Mouse (Mus musculus) T-helper 17 cell (primary cell): Measurements from ENCODE around the gene Serpinb1b.
"Not testable (repeated sequence)": the region's sequence is repeated elsewhere in the genome, so short reads cannot be mapped to it uniquely, and the experiment has no call there.

Experiments
- in situ Hi-C, 2 experiments: fragments of 300-600 bp; cut with MboI, MseI; formaldehyde crosslinking; loops; 1 replicate in 1 of 2; 2 replicates in 1 of 2; pipeline ENCODE4 v1.15.1; 2025; ENCODE audit warnings: high pct_unique_total_duplicates in 2 of 2

Serpinb1b gene

DNA sequence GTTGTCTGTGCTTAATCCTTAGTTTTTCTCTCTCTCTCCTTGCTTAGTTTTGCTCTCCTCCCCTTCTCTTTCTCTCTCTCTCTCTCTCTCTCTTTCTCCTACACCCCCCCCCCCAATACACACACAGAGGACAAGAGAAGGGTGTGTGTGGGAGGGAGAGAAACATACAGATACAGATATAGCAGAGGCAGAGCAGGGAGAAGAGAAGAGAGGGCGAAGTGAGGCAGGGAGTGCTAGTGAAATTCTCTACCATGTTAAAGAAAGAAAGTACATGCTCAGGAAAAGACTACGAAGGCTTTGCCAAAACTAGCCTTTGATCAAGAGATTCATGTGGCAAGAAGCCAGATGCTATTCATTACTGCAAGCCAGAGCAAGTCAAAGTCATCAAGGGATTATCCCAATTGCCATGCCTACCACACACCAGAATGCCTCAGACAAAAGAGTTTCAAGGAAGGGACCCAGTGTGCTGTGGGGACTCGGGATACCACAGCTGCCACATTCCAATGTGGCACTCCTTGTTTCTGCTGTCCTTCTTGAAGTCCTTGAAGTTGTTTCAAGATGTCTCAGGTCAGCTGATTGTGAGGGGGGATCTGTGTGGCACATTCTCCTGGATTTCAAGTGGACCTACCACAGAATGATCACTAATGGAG is at the start of gene Serpinb1b:
Gene Serpinb1b (plus strand): TSS at position 520 of the 650 bp plus-strand sequence.
- in situ Hi-C loops, result loop anchor here (5.0 to 10.0 kb wide), 4 partner anchors 71 to 1627 kb away; no protein-coding TSS in a partner anchor

DNA sequence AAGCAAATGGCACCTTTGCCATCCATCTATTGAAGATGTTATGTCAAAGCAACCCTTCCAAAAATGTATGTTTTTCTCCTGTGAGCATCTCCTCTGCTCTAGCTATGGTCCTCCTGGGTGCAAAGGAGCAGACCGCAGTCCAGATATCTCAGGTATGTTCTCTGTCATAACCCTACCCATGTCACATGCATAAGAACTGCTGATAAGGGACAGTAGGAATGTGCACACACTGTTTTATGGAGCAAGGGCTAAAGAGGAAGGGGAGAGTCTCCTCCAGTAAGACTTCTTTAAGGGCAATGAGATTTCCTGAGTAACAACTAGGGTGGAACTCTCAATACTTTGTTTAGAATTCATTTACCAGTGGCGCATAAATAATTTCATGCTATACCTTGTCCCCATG is 48.9 kb upstream of the Serpinb1b start:
- in situ Hi-C loops, result not testable (repeated sequence)

DNA sequence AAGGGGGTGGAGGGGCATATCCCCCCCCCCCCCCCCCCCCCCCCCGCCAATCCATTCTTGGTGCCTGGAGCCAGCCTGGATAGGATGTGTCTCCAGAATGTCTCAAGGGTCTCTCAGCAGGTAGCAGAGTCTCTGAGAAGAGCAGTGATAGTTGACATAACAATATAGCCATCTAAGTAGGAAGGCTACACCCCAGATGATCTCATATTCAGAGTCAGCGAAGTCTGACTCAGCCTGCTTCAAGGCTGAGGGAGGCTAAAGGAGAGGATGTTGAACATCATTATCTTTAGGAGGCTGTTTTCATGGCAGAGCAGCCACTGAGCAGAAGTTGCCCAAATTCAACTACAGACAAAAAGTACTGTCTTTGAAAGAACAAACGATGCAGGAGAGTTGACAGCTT is 48.1 kb upstream of the Serpinb1b start:
- in situ Hi-C loops, result no loop called here

DNA sequence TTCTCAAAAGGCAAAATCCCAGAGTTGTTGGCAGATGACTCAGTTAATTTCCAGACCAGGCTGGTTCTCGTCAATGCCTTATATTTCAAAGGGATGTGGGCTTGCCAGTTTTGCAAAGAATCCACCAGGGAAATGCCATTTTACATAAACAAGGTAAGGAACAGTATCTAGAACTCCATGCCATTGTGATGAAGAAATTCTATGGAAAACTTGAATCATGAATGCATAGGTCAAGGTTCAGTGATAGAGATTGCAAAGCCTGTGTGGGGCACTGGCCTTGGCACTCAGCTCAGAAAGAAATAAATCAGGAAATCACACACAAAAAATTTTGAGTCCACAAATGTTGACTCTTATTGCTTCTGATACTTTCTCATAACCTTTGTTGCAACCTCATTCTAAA is 42.9 kb upstream of the Serpinb1b start:
- in situ Hi-C loops, result no loop called here

DNA sequence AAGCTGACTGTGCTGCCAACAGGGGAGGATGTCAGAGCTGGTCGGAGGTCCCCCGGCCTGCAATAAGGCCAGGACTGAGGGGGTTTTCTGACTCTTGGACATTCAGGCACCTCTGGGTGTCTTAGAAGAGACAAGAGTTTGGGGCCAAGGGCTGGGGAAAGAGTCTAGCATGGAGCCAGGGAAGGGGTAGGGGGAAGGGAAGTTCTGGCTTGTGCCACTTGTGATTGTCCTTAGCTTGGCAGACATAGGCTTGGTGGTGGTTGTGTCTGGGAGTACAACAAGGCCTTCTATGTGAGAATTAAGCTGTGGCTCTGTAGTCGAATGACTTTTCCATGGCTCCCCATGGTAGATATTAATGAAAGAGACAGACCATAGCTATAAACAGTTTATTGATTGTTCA is 34.8 kb upstream of the Serpinb1b start:
- in situ Hi-C loops, result no loop called here

DNA sequence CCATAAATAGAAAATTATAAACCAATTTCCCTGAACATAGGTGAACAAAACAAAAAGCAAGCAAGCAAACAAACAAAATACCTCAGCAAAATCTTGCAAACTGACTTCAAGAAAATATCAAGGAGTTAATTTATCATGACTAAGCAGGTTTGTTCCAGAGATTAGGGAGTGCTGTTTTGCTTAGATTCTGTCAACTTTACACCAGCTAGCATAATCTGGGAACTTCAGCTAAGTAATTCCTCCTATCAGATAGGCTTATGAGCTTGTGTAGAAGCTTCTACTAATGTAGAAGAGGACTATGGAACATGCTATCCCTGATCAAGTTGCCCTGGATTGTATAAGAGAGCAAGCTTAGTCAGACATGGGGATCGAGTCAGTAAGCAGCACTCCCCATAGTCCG is 31.1 kb upstream of the Serpinb1b start:
- in situ Hi-C loops, result no loop called here

DNA sequence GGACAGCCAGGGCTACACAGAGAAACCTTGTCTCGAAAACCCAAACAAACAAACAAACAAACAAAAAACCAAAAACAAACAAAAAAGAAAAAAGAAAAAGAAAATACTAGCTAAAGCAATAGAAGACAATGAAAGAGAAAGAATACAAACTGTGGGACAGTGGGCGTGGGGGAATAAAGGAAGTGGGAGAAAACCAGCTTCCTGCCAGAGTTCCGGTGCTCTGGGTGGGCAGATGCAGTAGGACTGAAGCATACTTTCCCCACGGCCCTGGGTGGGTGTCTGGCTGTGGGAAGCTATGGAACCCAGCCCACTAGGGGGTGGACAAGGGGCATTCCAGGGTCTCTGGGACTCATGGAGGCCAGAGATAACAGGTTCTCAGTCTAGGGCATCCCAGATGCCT is 30.2 kb upstream of the Serpinb1b start:
- in situ Hi-C loops, result no loop called here

DNA sequence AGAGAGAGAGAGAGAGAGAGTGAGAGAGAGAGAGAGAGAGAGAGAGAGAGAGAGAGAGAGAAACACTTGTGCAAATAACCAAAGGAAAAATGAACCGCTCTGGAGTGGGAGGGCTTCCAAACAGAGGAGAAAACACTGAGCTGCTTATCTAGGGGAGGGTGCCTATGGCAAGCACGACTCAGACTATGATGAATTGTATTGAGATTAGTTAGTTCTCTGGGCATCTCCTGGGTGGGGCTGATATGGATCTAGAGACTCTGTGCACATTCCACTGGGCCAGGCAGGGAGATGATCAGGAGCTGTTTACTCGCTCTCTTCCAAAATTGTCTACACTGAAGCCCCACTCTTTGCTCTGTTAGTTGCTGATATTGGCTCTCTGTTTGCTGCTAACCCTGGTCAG is 26.7 kb upstream of the Serpinb1b start:
- in situ Hi-C loops, result no loop called here

DNA sequence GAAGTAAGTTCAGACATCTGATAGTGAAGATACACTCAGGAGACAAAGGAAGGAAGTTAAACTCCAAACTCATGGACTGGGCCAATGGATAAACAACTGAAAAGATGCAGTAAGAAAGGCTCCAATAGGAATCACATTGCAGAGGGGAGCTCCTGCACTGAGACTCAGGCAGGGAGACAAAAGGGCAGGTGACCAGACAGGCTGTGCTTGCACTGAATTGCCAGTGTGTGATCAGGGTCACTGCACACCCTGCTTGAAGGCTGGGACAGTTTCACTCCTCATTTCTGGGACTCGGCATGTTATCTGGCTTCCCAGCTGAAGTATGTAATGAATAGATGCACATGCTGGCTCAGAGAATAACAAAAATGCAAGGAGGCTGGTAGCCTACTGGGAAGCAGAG is 15.3 kb upstream of the Serpinb1b start:
- in situ Hi-C loops, result no loop called here

DNA sequence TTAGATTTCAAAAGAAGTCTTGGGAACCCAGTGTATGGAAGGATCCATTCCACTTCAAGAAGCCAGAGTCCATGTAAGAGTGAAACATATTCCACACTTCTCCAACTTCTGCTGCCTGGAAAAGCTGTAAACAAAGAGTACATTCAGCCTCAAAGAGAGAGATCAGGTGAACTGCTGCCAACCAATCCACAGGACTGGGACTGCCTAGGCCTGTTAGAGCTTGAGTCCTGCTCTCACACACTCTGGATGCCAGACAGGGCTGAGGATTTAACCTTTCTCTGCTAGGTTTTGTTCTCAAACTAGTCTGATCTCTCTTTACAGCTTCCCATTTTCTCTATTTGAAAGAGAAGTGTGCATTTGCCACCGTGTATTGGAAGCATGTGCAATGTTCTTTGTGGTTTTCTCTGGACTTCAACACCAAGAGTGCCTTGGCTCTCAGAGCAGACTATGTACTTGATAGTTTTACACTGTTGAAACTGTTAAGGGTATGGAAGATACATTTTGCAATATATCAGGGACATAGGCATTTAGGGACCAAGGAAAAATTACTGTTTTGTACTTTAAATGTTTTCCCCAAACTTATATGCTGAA is 10.9 kb upstream of the Serpinb1b start:
- in situ Hi-C loops, result loop anchor here in 1 of 2 experiments (5.0 kb wide), 1 partner anchor 50 kb away; no protein-coding TSS in a partner anchor

DNA sequence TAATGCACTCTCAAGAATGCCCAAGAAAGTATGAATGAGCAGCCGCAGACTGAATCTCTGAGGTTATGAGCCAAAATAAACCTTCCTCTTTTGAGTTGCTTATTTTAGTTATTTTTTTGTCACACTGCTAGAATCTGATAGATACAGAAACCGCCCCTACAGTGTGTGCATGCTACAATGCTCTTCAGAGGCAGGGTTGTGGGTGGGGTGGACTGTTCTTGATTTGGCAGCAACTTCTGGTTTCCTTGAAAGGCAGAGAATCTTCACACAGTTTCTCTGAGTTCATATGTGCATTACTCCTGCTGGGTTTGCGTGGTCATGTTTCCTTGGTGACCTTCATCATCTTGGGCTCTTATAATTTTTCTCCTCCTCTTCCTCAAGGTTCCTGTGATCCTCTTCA is 10.2 kb upstream of the Serpinb1b start:
- in situ Hi-C loops, result loop anchor here in 1 of 2 experiments (5.0 kb wide), 1 partner anchor 51 kb away; no protein-coding TSS in a partner anchor

DNA sequence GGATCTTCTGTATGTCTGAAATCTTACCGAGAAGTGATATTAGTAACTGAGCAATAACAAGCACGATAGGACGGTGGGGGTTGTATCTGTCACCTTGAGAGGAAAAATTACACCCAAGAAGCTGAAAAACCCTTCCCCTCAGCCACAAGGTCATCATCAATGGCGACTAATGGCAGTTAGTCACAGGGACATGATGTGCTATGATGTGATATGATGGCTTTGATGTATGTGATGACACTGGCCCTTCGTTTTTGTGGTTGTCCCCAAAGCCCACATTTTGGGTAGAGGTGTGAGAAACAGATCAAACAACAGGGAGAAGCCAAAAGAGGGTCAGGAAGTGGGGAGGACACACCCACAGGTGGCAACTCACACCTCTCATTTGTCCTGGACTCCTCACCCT is 6.6 kb upstream of the Serpinb1b start:
- in situ Hi-C loops, result loop anchor here (5.0 to 10.0 kb wide), 4 partner anchors 89 to 1633 kb away; no protein-coding TSS in a partner anchor

DNA sequence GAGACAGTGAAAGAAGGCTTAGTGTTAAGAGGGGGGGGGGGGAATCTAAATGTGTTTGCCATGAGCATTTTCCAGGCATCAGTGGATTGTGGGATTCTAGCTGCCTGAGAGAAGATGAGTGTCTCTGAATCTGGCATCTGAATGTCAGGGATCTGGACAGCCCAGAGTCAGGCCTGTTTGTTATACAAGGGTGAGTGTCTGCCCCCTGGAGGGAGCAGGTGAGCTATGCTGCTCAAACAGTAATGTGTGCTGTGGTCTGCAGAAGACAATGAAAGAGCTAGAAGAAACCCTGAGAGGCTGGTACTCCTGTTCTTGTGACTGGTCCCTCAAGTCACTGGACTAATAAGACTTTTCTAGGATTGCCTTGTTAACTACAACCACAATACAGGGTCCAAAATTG is 4.3 kb upstream of the Serpinb1b start:
- in situ Hi-C loops, result loop anchor here (5.0 to 10.0 kb wide), 4 partner anchors 92 to 1631 kb away; no protein-coding TSS in a partner anchor

DNA sequence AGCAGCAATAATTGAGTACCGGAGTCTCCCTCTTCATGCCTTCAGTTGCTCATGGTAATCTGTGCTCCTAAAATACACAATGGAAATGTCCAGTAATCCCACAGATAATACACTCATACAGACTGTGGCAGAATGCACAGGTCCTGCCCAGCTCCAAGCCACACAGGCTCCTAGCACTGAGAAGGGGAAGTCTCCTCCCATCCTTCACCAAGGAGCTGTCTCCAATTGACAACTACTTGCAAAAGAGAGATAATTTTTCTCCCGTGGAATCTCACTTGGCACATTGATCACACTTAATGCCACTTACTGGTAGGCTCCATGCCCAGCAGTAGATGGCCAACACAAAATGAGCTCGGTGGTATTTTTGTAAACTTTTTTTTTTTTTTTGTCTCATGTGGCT is 2.1 kb upstream of the Serpinb1b start:
- in situ Hi-C loops, result loop anchor here (5.0 to 10.0 kb wide), 4 partner anchors 69 to 1629 kb away; no protein-coding TSS in a partner anchor

DNA sequence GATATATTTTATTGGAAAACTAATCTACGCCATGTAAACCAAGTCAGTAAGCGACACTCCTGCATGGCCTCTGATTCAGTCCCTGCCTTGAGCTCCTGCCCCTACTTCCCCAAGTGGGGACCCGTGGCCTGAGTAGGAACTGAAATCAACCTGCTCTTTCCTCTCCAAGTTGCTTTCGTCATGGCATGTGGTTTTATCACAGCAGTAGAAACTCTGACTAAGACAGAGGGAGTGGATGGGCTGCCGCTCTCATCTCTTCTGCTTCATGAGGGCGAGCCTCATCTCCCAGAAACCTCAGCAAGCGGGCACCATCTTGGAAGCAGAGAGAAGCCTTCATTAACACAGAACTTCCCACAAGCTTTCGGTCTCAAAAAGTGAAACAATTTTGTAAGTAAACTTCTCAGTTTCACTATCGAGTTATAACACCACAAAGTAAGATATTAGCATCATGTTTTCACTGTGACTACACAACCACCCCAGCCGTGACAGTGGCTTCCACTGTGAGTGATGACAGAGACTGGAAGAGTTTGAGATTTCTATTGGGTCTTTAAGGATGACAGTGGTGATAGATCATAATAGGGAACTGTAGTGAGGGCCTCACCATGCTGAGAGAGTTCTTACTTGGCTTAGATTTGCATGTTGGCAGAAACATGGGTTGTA is 1.2 kb upstream of the Serpinb1b start:
- in situ Hi-C loops, result loop anchor here (5.0 to 10.0 kb wide), 4 partner anchors 70 to 1628 kb away; no protein-coding TSS in a partner anchor

DNA sequence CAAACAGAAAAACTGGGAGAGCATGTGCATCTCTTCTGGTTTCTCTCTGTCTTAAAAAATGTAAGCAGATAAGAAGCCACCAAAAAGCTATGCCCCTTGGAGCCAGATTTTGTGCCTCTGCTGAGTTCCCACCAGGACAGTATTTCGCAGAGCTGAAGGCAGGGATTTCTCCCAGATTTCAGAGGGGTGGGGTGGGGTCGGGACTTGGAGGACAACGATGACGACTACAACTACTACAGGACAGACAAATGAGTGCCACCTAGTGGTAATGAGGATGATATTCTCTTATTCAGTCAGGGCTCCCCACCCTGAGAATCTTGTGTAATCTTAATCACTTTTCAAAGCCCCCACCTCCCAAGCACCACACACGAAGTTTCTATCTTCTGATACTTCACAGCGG is 1.0 kb downstream of the Serpinb1b start:
- in situ Hi-C loops, result loop anchor here (5.0 to 10.0 kb wide), 4 partner anchors 72 to 1625 kb away; no protein-coding TSS in a partner anchor

DNA sequence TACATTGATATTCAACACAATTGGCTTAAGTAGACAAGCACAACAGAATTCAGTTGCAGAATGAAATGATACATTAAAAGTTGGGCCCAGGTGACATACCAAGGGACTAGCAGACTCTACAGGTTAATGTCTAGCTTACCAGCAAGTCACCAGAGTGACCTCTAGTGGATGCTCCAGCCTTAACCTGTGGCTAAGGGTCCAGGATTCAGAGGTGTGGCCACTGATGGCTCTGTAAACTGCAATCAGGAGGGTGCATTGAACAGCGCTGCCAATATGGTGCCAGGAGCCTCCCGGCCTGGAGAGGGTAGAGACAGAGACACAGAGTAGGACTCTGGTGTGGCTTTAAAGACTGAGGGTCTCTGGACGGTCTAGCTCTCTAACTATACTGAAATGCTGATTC is 2.0 kb downstream of the Serpinb1b start:
- in situ Hi-C loops, result no loop called here

DNA sequence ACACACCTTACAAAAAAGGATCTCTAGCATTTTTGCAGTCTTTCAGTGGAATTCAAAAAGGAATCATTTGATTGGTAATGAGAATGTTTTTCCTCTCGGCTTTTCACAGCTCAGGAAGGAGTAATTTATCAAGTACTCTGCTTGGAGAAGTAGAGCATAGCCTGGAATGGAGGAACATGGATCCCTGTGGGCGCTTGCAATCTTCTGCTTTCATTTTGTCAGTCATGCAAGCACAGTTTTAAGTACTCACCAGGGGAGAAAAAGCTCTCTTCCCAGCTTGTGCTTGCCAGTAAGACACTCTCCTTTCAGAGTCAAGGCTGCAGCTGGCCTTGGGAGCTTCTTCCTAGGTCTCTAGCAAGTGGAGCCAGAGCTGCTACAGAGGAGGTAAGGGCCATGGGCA is 5.5 kb downstream of the Serpinb1b start:
- in situ Hi-C loops, result no loop called here

DNA sequence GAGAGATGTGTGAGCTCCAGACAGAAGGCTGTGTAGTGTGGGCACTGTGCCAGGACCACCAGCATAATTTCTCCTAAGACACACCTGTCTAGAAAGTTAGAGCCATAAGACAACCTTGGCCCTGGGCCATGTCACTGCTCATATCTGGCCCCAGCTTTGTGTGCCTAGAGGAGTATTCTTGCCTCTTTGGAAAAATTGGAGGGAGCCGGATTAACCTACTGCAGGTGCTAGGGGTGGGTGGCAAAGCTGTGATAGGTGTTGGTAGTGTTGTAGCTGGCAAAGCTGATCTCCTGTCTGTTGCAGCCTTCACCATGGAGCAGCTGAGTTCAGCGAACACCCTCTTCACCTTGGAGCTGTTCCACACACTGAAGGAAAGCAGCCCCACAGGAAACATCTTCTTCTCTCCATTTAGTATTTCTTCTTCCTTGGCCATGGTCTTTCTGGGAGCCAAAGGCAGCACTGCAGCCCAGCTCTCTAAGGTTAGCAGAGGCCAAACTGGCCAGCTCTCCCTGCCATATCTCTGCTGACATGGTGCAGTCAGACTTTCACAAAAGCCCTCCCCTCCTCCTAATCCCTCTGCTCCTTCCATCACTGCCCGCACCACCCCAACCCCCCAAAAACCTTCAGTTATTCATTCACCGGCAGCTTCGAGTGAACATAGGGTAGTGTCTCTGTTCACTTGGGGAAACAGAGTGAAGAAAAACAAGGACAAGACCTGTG is 6.8 kb downstream of the Serpinb1b start:
- in situ Hi-C loops, result no loop called here

DNA sequence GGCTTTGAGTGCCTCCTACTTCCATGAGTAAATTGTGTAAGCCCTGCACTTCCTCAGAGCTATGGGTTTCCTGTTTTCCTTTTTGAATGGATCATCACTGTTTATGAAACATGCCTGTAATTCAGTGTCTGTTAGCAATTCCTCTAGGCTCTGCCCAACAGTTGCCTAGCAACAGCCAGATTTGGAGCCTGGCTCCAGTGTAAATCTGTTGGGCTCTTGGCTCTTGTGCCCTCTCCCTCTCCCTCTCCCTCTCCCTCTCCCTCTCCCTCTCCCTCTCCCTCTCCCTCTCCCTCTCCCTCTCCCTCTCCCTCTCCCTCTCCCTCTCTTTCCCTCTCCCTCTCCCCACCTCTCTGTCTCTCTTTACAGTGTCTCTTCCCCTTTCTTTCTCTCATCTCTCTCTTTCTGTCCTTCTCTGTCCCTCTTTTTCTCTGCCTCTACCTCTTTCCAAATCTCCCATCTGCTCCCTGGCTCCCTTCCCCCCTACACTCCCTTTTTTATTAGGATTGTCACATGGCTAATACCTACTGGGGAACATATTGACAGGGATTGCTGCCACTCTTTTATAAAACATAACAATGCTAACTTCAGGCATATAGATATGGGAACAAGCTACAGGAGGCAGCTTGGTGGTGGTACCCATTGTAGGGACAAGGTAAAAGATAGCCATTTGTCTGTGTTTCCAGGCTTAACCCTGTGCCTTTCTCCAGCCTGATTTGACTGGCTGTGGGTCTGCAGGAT is 7.5 kb downstream of the Serpinb1b start:
- in situ Hi-C loops, result no loop called here

DNA sequence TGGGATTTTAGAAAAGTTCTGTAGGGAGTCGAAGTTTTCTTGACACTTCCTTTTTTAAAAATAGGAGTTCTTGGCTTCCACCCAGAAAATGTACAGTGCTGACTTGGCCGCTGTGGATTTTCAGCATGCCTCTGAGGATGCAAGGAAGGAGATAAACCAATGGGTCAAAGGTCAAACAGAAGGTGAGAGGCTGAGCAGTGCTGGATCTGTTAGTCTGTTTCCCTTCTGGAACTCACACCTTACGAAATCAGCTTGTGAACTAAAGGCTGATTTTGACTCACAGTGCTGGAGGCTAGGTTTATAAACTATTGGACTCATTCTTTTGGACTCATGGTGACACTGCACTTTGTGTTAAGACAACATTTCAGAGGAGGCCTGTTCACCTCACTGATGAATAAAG is 11.2 kb downstream of the Serpinb1b start:
- in situ Hi-C loops, result no loop called here
